Mouse (Mus musculus) layer of hippocampus, adult 9-11 months (tissue): ENCODE measurements around the gene Ecd.
A peak's percentile ranks its signal among the peaks of the same experiment; 100 is the strongest.

Source experiments
- DNase-seq: peaks from one replicate; pipeline ENCODE4 v3.0.0; 2022

The Ecd gene

GRCm38 (mm10) chr14:20347991-20348541, at the start of gene Ecd, which contains the start of gene Fam149b:
Gene Ecd, minus strand, starts transcription at chr14:20348121.
Gene Fam149b, plus strand, starts transcription at chr14:20348162.
- DNase-seq: peak; percentile 91

GRCm38 (mm10) chr14:20397220-20397619, 49.3 kb upstream of the Ecd start:
- no peak for DNase-seq

- peak; percentile 98 for DNase-seq
Measured at GRCm38 (mm10) chr14:20393205-20393913, 45.4 kb upstream of the Ecd start, which contains the start of gene Mrps16. Gene Mrps16, minus strand, starts transcription at chr14:20393634.

- DNase-seq: no peak
Measured at GRCm38 (mm10) chr14:20392326-20392725, 44.4 kb upstream of the Ecd start.

- DNase-seq: no peak
Measured at GRCm38 (mm10) chr14:20389446-20390079, 41.6 kb upstream of the Ecd start.

- peak; percentile 93 for DNase-seq
Measured at GRCm38 (mm10) chr14:20388441-20389129, 40.7 kb upstream of the Ecd start, which contains the start of gene Dnajc9. Gene Dnajc9, minus strand, starts transcription at chr14:20388910.

GRCm38 (mm10) chr14:20379753-20380430, 32.0 kb upstream of the Ecd start:
- no peak for DNase-seq

- DNase-seq: no peak
Measured at GRCm38 (mm10) chr14:20379087-20379640, 31.2 kb upstream of the Ecd start.

GRCm38 (mm10) chr14:20378313-20379061, 30.6 kb upstream of the Ecd start:
- DNase-seq: no peak

- DNase-seq: no peak
Measured at GRCm38 (mm10) chr14:20377112-20377521, 29.2 kb upstream of the Ecd start.

GRCm38 (mm10) chr14:20371854-20372253, 23.9 kb upstream of the Ecd start:
- no peak for DNase-seq

- DNase-seq: no peak
Measured at GRCm38 (mm10) chr14:20370798-20371197, 22.9 kb upstream of the Ecd start.

GRCm38 (mm10) chr14:20368271-20368670, 20.4 kb upstream of the Ecd start:
- DNase-seq: no peak

GRCm38 (mm10) chr14:20363230-20363629, 15.3 kb upstream of the Ecd start:
- DNase-seq: no peak

GRCm38 (mm10) chr14:20347441-20347990, 405 bp downstream of the Ecd start:
- DNase-seq: no peak

GRCm38 (mm10) chr14:20345885-20346284, 2.0 kb downstream of the Ecd start:
- DNase-seq: no peak

GRCm38 (mm10) chr14:20340866-20341265, 7.1 kb downstream of the Ecd start:
- no peak for DNase-seq

GRCm38 (mm10) chr14:20340149-20340548, 7.8 kb downstream of the Ecd start:
- no peak for DNase-seq

- no peak for DNase-seq
Measured at GRCm38 (mm10) chr14:20339415-20339814, 8.5 kb downstream of the Ecd start.

- DNase-seq: no peak
Measured at GRCm38 (mm10) chr14:20331316-20331715, 16.6 kb downstream of the Ecd start.

GRCm38 (mm10) chr14:20328474-20328873, 19.4 kb downstream of the Ecd start:
- no peak for DNase-seq
